Mouse (Mus musculus) intestine, postnatal 0 days (tissue): Measurements from ENCODE around the gene Fam184a. TPM values are rescaled to one million over a fixed set of nuclear protein-coding genes. Genes with fewer than 3 reads are reported as not detected.

Source experiments
- ATAC-seq: fragments of 200-750 bp; cut with Nextera tagmentation; 2 replicates; pipeline ENCODE4 v1.8.0; 2017; ENCODE audit warnings: mild to moderate bottlenecking, moderate TSS enrichment, moderate library complexity
- H3K27ac ChIP-seq: fragments of 300-500 bp; sonication (generic); 2 replicates; pipeline ENCODE4 v1.5.1; 2014; ENCODE audit warnings: mild to moderate bottlenecking, low read depth, low read length, moderate library complexity
- H3K27me3 ChIP-seq: fragments of 300-500 bp; sonication (generic); replicated peaks from 2 replicates; pipeline ENCODE4 v1.6.1; 2014; ENCODE audit warnings: low read length, mixed read lengths; ENCODE audit not compliant: control insufficient read depth, insufficient read depth
- H3K36me3 ChIP-seq: fragments of 300-500 bp; sonication (generic); 2 replicates; pipeline ENCODE4 v1.6.1; 2014; ENCODE audit warnings: mild to moderate bottlenecking, moderate library complexity; ENCODE audit not compliant: control insufficient read depth, insufficient read depth
- H3K4me1 ChIP-seq: fragments of 300-500 bp; sonication (generic); replicated peaks from 2 replicates; pipeline ENCODE4 v1.6.1; 2014; ENCODE audit warnings: antibody characterized with exemption, low read length, mixed read lengths; ENCODE audit not compliant: control insufficient read depth, insufficient read depth
- H3K4me2 ChIP-seq: fragments of 300-500 bp; sonication (generic); replicated peaks from 2 replicates; pipeline ENCODE4 v1.6.1; 2014; ENCODE audit warnings: low read depth, mild to moderate bottlenecking, moderate library complexity
- H3K4me3 ChIP-seq: fragments of 300-500 bp; sonication (generic); 2 replicates; pipeline ENCODE4 v1.5.1; 2014; ENCODE audit warnings: low read depth, low read length
- H3K9ac ChIP-seq: fragments of 300-500 bp; sonication (generic); 2 replicates; pipeline ENCODE4 v1.6.1; 2014; ENCODE audit warnings: mild to moderate bottlenecking, low read depth, low read length
- H3K9me3 ChIP-seq: fragments of 300-500 bp; sonication (generic); 2 replicates; pipeline ENCODE4 v1.6.1; 2016; ENCODE audit warnings: mixed run types; ENCODE audit not compliant: control insufficient read depth
- CTCF ChIP-seq: sonication (generic); IDR thresholded peaks from 2 replicates; pipeline ENCODE4 v1.5.1; 2016; ENCODE audit warnings: low read depth, mild to moderate bottlenecking, control low read depth, antibody characterized with exemption, moderate library complexity
- WGBS: fragments of 180-500 bp; shearing (Covaris S2); extraction: QIAGEN DNeasy Blood & Tissue Kit; methylation state at CpG from one replicate; pipeline ENCODE4 v1.1.7; 2014; 5-methylcytosine and 5-hydroxymethylcytosine counted together
- polyA plus RNA-seq: library from polyadenylated mRNA; unstranded; fragments of >200 nt; fragmentation: Nextera tagmentation; extraction: Ambion mirVana; gene quantifications from 2 replicates; pipeline ENCODE4 v1.2.1, GENCODE M21; 2015

Fam184a gene
- polyA plus RNA-seq: 0.56 and 1.1 TPM in 2 replicates

DNA sequence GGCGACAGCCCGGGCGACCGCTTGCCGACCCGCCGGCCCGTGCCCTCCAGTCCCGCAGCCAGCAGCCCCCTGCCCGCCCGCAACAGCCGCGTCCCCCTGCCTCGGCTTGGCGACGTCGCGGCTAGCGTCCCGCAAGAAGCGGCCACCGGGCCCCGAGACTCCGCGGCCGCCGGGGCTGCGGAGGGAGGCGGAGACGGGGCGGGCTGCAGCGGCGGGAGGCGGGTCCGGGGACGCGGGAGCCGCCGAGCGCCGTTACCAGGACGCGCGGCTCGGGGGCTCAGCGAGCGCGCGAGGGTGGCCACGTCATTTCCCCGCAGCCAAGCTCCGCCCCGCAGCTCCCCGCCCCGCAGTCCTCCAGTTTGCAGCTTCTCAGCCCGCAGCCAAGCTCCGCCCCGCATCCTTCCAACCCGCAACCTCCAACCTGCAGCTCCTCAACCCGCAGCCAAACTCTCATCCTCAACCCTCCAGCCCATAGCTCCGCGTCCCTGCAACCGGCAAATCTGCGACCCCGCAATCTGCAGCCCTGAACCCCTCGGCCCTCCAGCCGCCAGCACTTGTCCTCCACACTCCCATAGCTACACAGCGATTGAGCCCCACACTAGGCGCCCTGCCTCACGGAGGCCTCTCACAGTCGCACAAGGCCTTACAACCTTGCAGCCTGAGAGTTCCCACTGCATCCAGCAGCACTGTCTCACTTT lies at the start of gene Fam184a:
Fam184a (minus strand) TSS at position 169 of the 698 bp plus-strand sequence.
- peaks cover 8% of the 10 kb centered on the region for H3K27me3 ChIP-seq
- H3K36me3 ChIP-seq: no peaks in the 10 kb centered on the region
- H3K4me1 ChIP-seq: no peaks in the 10 kb centered on the region
- ATAC-seq: peak; percentile 57
- no peaks in the 10 kb centered on the region for H3K9me3 ChIP-seq
- no peak within 1 kb of the TSS for H3K27ac ChIP-seq
- H3K4me3 ChIP-seq: peak within 1 kb of the TSS; percentile 69
- peak within 1 kb of the TSS; percentile 53 for H3K9ac ChIP-seq
- peak within 1 kb of the TSS; percentile 99 for H3K4me2 ChIP-seq
- no peak for TF ChIP-seq CTCF
- 5% methylated on average over 49 of the region's 71 CpGs for WGBS

DNA sequence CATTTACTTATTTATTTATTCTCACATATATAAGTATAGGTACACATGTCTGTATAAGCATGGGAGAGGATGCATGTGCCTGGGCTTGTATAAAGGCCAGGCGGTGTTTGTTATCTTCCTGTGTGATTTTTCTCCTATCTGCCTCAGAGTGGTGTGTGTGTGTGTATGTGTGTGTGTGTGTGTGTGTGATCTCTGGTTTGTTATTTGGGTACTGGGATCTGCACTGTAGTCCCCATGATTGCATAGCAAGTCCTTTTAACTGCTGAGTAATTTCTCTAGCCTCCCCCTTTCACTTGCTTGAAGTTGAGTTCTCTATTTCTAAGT lies 45.3 kb upstream of the Fam184a start:
- no peak overlapping the region for H3K27ac ChIP-seq
- TF ChIP-seq CTCF: no peak
- no peaks in the 10 kb centered on the region for H3K36me3 ChIP-seq
- 96% methylated on average over 1 of the region's 1 CpGs for WGBS
- no peaks in the 10 kb centered on the region for H3K4me1 ChIP-seq
- H3K27me3 ChIP-seq: no peaks in the 10 kb centered on the region
- no peak overlapping the region for H3K4me3 ChIP-seq
- no peak for ATAC-seq
- no peak overlapping the region for H3K9ac ChIP-seq
- no peak overlapping the region for H3K4me2 ChIP-seq
- no peaks in the 10 kb centered on the region for H3K9me3 ChIP-seq

DNA sequence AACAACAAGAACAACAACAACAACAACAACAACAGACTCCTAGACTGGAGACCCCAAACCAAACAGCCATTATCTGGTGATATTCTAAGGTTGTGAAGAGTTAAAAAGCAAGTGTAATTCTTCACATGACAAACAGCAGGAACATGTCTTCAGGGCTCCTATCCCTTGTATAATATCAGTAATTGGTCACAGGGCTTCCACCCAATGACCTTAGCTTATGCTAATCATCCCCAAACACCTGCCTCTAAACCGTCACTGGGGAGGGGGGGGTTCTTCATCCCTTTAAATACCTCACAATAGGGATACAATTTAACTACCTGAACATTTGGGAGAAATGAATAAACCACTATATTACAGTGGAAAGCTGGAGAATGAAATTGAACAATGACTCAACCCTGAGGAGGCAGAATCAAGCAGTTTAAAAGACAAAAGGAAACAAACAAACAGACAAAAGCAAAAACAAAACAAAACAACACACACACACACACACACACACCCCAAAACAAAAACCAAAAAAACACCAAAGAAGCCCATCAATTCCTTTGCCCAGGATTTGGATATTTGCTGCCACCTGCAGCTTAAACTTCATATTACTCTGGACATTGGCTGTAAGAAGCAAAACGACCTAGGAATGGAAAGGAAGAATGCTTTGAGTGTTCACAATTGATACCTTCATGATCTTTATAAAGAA lies 44.8 kb upstream of the Fam184a start:
- Histone ChIP-seq H3K4me2 (no peak overlapping the region), H3K36me3 (no peaks in the 10 kb centered on the region), H3K4me3 (no peak overlapping the region), H3K27me3 (no peaks in the 10 kb centered on the region), H3K27ac (no peak overlapping the region), H3K4me1 (no peaks in the 10 kb centered on the region), H3K9me3 (no peaks in the 10 kb centered on the region), H3K9ac (no peak overlapping the region)
- ATAC-seq: no peak
- WGBS: 10% methylated on average over 2 of the region's 2 CpGs
- peak; percentile 73 for TF ChIP-seq CTCF

DNA sequence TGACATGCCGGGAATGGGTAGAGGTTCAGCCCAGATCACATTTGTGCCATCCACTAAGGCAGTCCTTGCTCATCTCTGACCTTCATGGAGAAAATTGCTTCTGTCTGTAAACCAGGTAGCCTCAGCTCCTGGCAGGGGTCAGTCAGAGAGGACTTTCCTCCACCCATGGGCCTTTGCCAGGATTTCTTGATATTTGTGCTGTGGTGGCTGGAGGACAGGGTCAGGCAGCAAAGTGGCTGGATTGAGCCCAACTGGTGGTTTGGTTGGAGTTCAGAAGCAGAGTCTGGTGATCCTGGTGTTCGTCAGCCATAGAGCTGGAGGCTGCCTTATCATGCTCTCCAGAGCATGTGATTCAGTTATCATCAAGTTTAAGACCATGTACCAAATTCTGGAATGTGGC lies 40.4 kb upstream of the Fam184a start:
- Histone ChIP-seq H3K27ac (no peak overlapping the region), H3K4me2 (no peak overlapping the region), H3K36me3 (no peaks in the 10 kb centered on the region), H3K4me1 (no peaks in the 10 kb centered on the region), H3K9ac (no peak overlapping the region), H3K4me3 (no peak overlapping the region), H3K27me3 (no peaks in the 10 kb centered on the region), H3K9me3 (no peaks in the 10 kb centered on the region)
- ATAC-seq: no peak
- TF ChIP-seq CTCF: no peak
- 77% methylated on average over 2 of the region's 2 CpGs for WGBS

DNA sequence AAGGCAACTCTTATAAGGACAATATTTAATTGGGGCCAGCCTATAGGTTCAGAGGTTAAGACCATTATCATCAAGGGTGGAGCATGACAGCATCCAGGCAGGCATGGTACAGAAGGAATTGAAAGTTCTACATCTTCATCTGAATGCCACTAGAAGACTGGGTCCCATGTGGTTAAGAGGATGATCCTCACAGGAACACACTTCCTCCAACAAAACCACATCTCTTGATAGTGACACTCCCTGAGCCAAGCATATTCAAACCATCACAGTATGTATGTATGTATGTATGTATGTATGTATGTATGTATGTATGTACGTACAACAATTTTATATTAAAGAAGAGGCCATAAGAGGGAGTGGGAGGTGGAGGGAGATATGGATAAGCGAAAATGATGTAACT lies 25.7 kb upstream of the Fam184a start:
- no peaks in the 10 kb centered on the region for H3K4me1 ChIP-seq
- H3K27me3 ChIP-seq: no peaks in the 10 kb centered on the region
- H3K4me2 ChIP-seq: no peak overlapping the region
- no peak overlapping the region for H3K27ac ChIP-seq
- WGBS: 88% methylated on average over 2 of the region's 2 CpGs
- H3K9me3 ChIP-seq: no peaks in the 10 kb centered on the region
- H3K9ac ChIP-seq: no peak overlapping the region
- no peak for ATAC-seq
- no peak overlapping the region for H3K4me3 ChIP-seq
- no peak for TF ChIP-seq CTCF
- H3K36me3 ChIP-seq: no peaks in the 10 kb centered on the region

DNA sequence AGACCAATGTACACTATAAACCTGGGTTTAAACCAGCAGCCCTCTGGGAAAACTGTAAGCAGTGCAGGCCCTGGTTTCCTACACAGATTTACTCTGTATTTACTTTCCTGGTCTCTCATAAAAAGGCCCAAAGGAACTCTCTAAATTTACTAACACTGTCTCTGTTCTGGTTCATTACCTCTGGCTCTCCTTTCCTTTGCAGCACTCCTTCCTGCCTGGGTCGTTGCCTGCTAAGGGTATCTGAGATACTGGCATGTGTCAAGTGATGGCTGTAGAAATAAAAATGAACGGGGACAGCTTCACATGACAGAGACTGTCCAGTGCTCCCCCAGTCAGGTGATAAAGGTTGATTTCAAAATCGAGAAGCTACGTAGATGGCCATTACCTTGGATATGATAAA lies 21.8 kb upstream of the Fam184a start:
- H3K36me3 ChIP-seq: no peaks in the 10 kb centered on the region
- no peak overlapping the region for H3K9ac ChIP-seq
- 58% methylated on average over 4 of the region's 4 CpGs for WGBS
- H3K4me3 ChIP-seq: no peak overlapping the region
- H3K4me1 ChIP-seq: no peaks in the 10 kb centered on the region
- no peaks in the 10 kb centered on the region for H3K9me3 ChIP-seq
- H3K27me3 ChIP-seq: no peaks in the 10 kb centered on the region
- no peak for TF ChIP-seq CTCF
- H3K4me2 ChIP-seq: no peak overlapping the region
- no peak overlapping the region for H3K27ac ChIP-seq
- ATAC-seq: no peak
